Mouse (Mus musculus): ENCODE measurements around the gene Hcn2.

Hcn2 gene

GRCm38 (mm10) chr10:79772320-79772719 lies 55.9 kb downstream of the Hcn2 start:
- in situ Hi-C loops (cut with MboI; ENCODE audit: low sequenced_read_pairs), result no loop called here

GRCm38 (mm10) chr10:79773208-79773607 lies 56.8 kb downstream of the Hcn2 start:
- in situ Hi-C loops (cut with MboI; ENCODE audit: low sequenced_read_pairs), result no loop called here

GRCm38 (mm10) chr10:79774486-79775279 lies 58.2 kb downstream of the Hcn2 start:
- in situ Hi-C loops (cut with MboI; ENCODE audit: low sequenced_read_pairs), result no loop called here

- in situ Hi-C loops (cut with MboI; ENCODE audit: low sequenced_read_pairs), result no loop called here
Observed at GRCm38 (mm10) chr10:79777103-79777531, 60.7 kb downstream of the Hcn2 start, which contains the start of gene Fstl3. TSS of gene Fstl3 (plus strand) at chr10:79777272.

GRCm38 (mm10) chr10:79778006-79778405 lies 61.6 kb downstream of the Hcn2 start:
- in situ Hi-C loops (cut with MboI; ENCODE audit: low sequenced_read_pairs), result no loop called here

- in situ Hi-C loops (cut with MboI; ENCODE audit: low sequenced_read_pairs), result no loop called here
Observed at GRCm38 (mm10) chr10:79779193-79779592, 62.8 kb downstream of the Hcn2 start.

- in situ Hi-C loops (cut with MboI; ENCODE audit: low sequenced_read_pairs), result no loop called here
Observed at GRCm38 (mm10) chr10:79779784-79780663, 63.6 kb downstream of the Hcn2 start.

- in situ Hi-C loops (cut with MboI; ENCODE audit: low sequenced_read_pairs), result no loop called here
Observed at GRCm38 (mm10) chr10:79780664-79781015, 64.2 kb downstream of the Hcn2 start.

- in situ Hi-C loops (cut with MboI; ENCODE audit: low sequenced_read_pairs), result no loop called here
Observed at GRCm38 (mm10) chr10:79781139-79781538, 64.7 kb downstream of the Hcn2 start.

- in situ Hi-C loops (cut with MboI; ENCODE audit: low sequenced_read_pairs), result no loop called here
Observed at GRCm38 (mm10) chr10:79781956-79782355, 65.5 kb downstream of the Hcn2 start.

GRCm38 (mm10) chr10:79783050-79783449 lies 66.6 kb downstream of the Hcn2 start:
- in situ Hi-C loops (cut with MboI; ENCODE audit: low sequenced_read_pairs), result no loop called here

GRCm38 (mm10) chr10:79783920-79784800 lies 67.7 kb downstream of the Hcn2 start:
- in situ Hi-C loops (cut with MboI; ENCODE audit: low sequenced_read_pairs), result no loop called here
